Mouse (Mus musculus) Patski (cell line): ENCODE measurements around the gene Cyp2d9. TPM values are rescaled to one million over a fixed set of nuclear protein-coding genes. Genes with fewer than 3 reads are reported as not detected.
"Not testable (repeated sequence)": the region's sequence is repeated elsewhere in the genome, so short reads cannot be mapped to it uniquely, and the experiment has no call there.

Source experiments
- ATAC-seq: fragments of 100-300 bp; one replicate; pipeline ENCODE4 v1.8.0; 2021
- CTCF ChIA-PET: fragments of 350-600 bp; sonication (Branson Sonifier 250); formaldehyde crosslinking; loops from one replicate; lab custom pipeline; 2022; ENCODE audit warnings: inconsistent platforms; lab: Charles Lee
- POLR2A ChIA-PET: fragments of 350-600 bp; sonication (Branson Sonifier 250); formaldehyde crosslinking; loops from one replicate; lab custom pipeline; 2022; ENCODE audit warnings: antibody characterized with exemption, inconsistent platforms; lab: Charles Lee
- DNase-seq: peaks from one replicate; pipeline ENCODE4 v3.0.0-alpha.2; 2011; ENCODE audit warnings: low read depth, low spot score
- H3K27me3 ChIP-seq: fragments of 371-371 bp; one replicate; pipeline ENCODE4 v1.5.1; 2021
- CTCF ChIP-seq: fragments of 100-300 bp; IDR thresholded peaks from one replicate; pipeline ENCODE4 v1.5.1; 2021
- in situ Hi-C: fragments of 300-500 bp; cut with MboI; formaldehyde crosslinking; loops from 3 replicates; pipeline ENCODE4 v1.11.1; 2018; ENCODE audit warnings: low pct_unique_long_range_greater_than_20kb, mixed read lengths
- polyA plus RNA-seq: library from polyadenylated mRNA; unstranded; gene quantifications from one replicate; pipeline ENCODE4 v1.2.3, GENCODE M21; 2021

Cyp2d9 gene
- polyA plus RNA-seq, 1 experiment from 2014 or later: not detected

DNA sequence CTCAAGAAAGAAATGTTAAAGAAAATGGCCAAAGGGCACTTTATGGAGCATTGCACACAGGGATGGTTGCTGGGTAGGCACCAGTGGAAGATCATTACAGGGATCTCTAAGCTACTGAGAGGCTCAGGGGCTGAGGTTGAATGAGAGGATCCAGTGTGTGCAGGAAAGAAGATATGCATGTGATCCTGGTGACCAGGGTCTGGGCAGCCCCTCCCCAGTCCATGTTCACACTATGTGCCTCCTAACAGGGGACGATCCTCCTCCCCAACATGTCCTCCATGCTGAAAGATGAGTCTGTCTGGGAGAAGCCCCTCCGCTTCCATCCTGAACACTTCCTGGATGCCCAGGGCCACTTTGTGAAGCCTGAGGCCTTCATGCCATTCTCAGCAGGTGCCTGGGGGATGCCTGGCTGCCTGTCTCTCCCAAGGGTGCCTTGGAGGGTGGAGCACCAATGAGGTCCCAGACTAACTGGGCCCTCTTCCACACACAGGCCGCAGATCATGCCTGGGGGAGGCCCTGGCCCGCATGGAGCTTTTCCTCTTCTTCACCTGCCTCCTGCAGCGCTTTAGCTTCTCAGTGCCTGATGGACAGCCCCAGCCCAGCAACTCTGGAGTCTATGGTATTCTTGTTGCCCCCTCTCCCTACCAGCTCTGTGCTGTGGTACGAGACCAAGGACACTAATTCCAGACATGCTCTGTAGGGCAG is 23.0 kb downstream of the Cyp2d9 start:
- in situ Hi-C loops: loop anchor here (5.0 kb wide), 1 partner anchor 101 kb away; the partner anchor contains the start of gene Cyp2d12
- H3K27me3 ChIP-seq, POLR2A ChIA-PET, CTCF ChIA-PET, DNase-seq, ATAC-seq: not testable (repeated sequence)

DNA sequence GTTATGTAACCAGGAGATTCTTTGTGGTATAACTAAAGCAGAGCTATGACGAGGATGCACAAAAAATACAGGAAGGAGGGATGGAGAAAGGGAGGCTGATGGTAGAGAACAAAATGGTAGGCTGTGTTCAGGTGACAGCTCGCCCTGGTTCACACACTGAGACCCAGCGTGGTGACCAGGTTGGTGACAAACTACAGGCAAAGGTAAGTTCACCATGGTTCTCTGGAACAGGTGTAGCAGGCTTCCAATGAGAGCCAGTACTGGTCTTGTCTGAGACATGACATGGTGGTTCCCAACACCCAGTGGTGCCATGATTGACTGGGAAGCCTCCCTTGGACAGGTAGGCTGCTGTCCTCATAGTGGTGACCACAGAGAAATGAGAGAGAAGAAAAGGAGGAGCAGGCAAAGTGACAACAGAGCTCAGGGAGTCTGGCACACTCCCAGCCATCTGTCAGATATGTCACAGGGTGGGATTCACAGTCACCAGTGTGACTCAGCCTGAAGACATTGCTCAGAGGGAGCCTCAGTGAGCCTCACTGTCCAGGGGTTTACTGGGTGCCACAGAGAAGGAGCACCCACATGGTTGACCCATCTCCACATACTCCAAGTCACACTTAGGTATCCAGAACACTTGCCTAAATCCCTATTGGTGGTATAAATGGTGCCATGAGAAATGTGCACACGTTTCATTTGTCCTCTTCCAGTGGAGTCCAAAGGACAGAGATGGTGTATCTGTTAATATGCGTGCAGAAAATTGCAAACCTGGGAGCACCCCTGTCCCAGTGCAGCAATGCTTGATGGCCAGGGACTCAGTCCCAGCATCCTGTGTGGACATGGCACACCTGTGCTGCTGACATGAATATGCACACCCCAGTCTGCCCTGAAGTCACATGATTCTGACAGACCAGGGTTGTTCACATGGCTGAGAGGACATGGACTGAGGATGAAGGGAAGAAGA is 24.1 kb downstream of the Cyp2d9 start:
- DNase-seq (no peak), ATAC-seq (no peak)
- POLR2A ChIA-PET: no interaction called here
- in situ Hi-C loops: loop anchor here (5.0 kb wide), 1 partner anchor 100 kb away; the partner anchor contains the start of gene Cyp2d12
- CTCF ChIA-PET: no interaction called here
- TF ChIP-seq CTCF: no peak
- H3K27me3 ChIP-seq: no peaks in the 10 kb centered on the region

DNA sequence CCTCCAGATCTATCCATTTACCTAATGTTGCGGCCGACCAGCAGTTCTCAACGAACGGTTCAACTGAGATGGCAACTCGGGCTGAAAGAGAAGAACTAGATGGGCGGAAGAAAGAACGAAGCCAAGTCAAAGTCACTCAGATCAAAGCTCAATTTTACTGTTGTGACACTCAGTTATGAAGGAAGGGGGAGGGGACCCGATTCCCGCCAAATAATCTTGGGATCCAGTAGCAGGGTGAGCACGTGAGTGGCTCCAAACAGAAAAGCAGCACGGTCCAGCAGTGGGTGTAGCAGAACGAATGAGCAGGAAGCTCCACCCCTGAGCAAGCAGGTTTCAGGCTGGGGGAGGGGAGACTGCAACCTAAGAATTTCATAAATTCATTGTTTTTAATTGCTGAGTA is 26.0 kb downstream of the Cyp2d9 start:
- CTCF ChIA-PET, DNase-seq, ATAC-seq, POLR2A ChIA-PET, H3K27me3 ChIP-seq: not testable (repeated sequence)
- in situ Hi-C loops: loop anchor here (5.0 kb wide), 1 partner anchor 98 kb away; the partner anchor contains the start of gene Cyp2d12

DNA sequence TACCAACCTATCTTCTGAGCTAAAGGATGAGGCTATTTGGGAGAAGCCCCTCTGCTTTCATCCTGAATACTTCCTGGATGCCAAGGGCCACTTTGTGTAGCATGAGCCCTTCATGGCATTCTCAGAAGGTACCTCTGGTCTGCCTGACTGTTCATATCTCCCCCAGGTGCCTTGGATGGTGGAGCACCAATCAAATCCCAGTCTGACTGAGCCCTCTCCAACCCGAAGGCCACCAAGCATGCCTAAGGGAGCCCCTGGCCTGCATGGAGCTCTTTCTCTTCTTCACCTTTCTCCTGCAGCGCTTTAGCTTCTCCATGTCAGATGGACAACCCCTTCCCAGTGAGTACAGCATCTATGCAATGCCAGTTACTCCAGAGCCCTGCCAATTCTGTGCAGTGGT is 31.5 kb downstream of the Cyp2d9 start:
- no peaks in the 10 kb centered on the region for H3K27me3 ChIP-seq
- ChIA-PET CTCF (no interaction called here), POLR2A (no interaction called here)
- DNase-seq (no peak), ATAC-seq (no peak)
- in situ Hi-C loops: no loop called here
- TF ChIP-seq CTCF: no peak

DNA sequence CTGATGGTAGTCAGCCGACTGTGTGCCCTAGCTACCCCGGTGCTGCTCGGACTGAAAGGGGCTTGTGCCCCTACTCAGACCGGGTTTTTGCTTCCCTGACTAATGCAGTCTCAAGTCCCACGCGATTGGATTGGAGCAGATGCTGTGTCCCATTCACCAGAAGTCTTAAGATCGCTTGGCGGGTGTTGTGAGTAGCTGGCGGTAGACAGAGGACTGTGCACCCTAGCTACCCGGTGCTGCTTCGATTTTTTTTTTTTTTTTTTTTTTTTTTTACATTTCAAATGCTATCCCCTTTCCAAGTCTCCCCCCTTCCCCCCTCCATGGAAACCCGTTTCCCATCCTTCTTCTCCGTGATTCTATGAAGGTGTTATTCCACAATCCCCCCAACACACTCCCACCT is 61.0 kb downstream of the Cyp2d9 start:
- ATAC-seq, POLR2A ChIA-PET, DNase-seq, H3K27me3 ChIP-seq, in situ Hi-C loops, CTCF ChIA-PET: not testable (repeated sequence)

Other genes starting within 250 kb of the Cyp2d9 start
- 0.09 TPM for gene Shisa8, start 220.6 kb upstream of the Cyp2d9 start, polyA plus RNA-seq
- 0.03 TPM for gene Tnfrsf13c, start 209.1 kb upstream of the Cyp2d9 start, polyA plus RNA-seq
- 17.7 TPM for gene Cenpm, start 188.7 kb upstream of the Cyp2d9 start, polyA plus RNA-seq
- not detected for gene 1500009C09Rik, start 181.0 kb upstream of the Cyp2d9 start, polyA plus RNA-seq
- 2.0 TPM for gene Sept3, start 158.5 kb upstream of the Cyp2d9 start, polyA plus RNA-seq
- gene Wbp2nl, start 134.5 kb upstream of the Cyp2d9 start, polyA plus RNA-seq: not detected
- 123 TPM for gene Naga, start 94.5 kb upstream of the Cyp2d9 start, polyA plus RNA-seq
- gene Pheta2, start 94.5 kb upstream of the Cyp2d9 start, polyA plus RNA-seq: 0.27 TPM
- 185 TPM for gene Smdt1, start 94.5 kb upstream of the Cyp2d9 start, polyA plus RNA-seq
- gene Ndufa6, start 79.1 kb upstream of the Cyp2d9 start, polyA plus RNA-seq: 493 TPM
- gene Cyp2d22, start 53.2 kb upstream of the Cyp2d9 start, polyA plus RNA-seq: 6.9 TPM
- gene Cyp2d11, start 39.4 kb upstream of the Cyp2d9 start, polyA plus RNA-seq: not detected
- gene Cyp2d10, start 26.2 kb upstream of the Cyp2d9 start, polyA plus RNA-seq: 0.30 TPM
- not detected for gene Cyp2d12, start 121.6 kb downstream of the Cyp2d9 start, polyA plus RNA-seq
- not detected for gene Cyp2d34, start 187.5 kb downstream of the Cyp2d9 start, polyA plus RNA-seq